Mouse (Mus musculus) B cell, adult 62 days (primary cell): ENCODE results near the gene Slc30a10. TPM values are rescaled to one million over a fixed set of nuclear protein-coding genes. Genes with fewer than 3 reads are reported as not detected.

Experiments used
- total RNA-seq: library from RNA; stranded (reverse); gene quantifications from 4 replicates; pipeline ENCODE4 v1.2.4, GENCODE M21; 2023

The Slc30a10 gene
- total RNA-seq, result not detected in 4 replicates

GRCm38 (mm10) chr1:185454575-185454954 lies at the start of gene Slc30a10:
Slc30a10 (plus strand) TSS chr1:185454848.

Other genes with a start within 250 kb of the Slc30a10 start
- 27.7 to 33.0 TPM (median 30.9 TPM) in 4 replicates for gene Iars2, start 125.5 kb upstream of the Slc30a10 start, total RNA-seq
- gene Bpnt1, start 122.7 kb upstream of the Slc30a10 start, total RNA-seq, result 17.4 to 28.0 TPM (median 19.9 TPM) in 4 replicates
- gene Eprs, start 91.8 kb upstream of the Slc30a10 start, total RNA-seq, result 100 to 116 TPM (median 107 TPM) in 4 replicates